Mouse (Mus musculus) ES-E14 (cell line): ENCODE results near the gene Kif23.

ENCODE experiments used
- CHD2 ChIP-seq: IDR thresholded peaks from 2 replicates; pipeline ENCODE4 v1.6.1; 2014; ENCODE audit warnings: mild to moderate bottlenecking, low read depth, low read length, inconsistent platforms
- ZC3H11A ChIP-seq: IDR thresholded peaks from 2 replicates; pipeline ENCODE4 v1.6.1; 2012; ENCODE audit warnings: low read depth, mild to moderate bottlenecking, inconsistent platforms, low read length, borderline replicate concordance
- ZNF384 ChIP-seq: IDR thresholded peaks from 2 replicates; pipeline ENCODE4 v1.6.1; 2012; ENCODE audit warnings: low read depth, low read length, inconsistent platforms

DNA sequence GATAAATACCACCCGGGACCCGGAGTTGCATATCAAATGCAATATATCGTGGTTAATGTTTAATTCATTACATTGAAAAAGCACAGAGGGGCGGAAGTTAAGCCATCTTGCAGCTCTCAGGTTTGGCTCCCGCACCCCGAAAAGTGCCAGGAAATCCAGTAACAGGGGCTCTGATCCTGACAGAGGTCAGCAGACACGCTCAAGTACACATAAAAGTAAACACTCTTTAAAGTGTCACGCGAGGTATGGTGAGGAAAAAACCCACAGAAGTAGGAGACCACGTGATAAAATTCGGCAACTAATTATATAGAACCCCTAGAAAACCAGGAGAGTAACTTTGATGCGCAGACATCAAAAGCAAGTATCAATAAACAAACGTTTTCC is 31.7 kb downstream of the Kif23 start:
- no peak for TF ChIP-seq CHD2
- TF ChIP-seq ZC3H11A: no peak
- TF ChIP-seq ZNF384: no peak
